Mouse (Mus musculus) embryonic fibroblast, embryonic 13.5 days (primary cell): Measurements from ENCODE around the gene 1110051M20Rik.

ENCODE experiments used
- CTCF ChIP-seq: IDR thresholded peaks from 2 replicates; pipeline ENCODE4 v1.5.1; 2011; ENCODE audit warnings: mild to moderate bottlenecking, control low read depth, low read length, moderate library complexity, borderline replicate concordance; ENCODE audit not compliant: insufficient read depth
- POLR2A ChIP-seq: IDR thresholded peaks from 2 replicates; pipeline ENCODE4 v1.6.1; 2011; ENCODE audit warnings: low read depth, mild to moderate bottlenecking, control low read depth, low read length, moderate library complexity

GRCm38 (mm10) chr2:91314184-91314583 lies 130.3 kb downstream of the 1110051M20Rik start:
- TF ChIP-seq CTCF (no peak), POLR2A (no peak)
